Comparison of ENCODE assay signal across 24 mouse cellular contexts in the genomic region with DNA sequence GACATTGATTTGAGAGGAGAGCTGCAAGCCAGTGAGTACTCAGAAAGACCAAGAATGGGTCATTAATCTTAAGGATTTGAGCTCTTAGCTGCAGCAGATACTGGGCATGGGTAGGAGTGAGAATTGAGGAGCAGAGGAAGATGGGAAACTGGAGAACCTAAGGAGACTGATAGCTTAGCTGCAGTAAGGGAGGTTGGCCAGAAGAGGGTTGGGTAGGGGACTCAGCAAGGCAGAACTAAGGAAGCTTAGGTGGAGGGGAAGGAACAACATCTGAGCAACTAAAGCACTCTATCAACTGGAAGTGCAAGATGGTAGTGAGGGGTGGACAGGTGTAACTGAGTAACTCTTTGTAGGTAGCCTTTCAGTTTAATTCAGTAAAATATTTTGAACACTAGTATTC. TPM values are rescaled to one million over a fixed set of nuclear protein-coding genes. Genes with fewer than 3 reads are reported as not detected.
DNase-seq lines count a peak whose midpoint lies in the region; ATAC-seq and TF ChIP-seq lines count a peak whose summit lies in the region.
"Had no signal": no experiment of that assay in that cellular context is flagged by ENCODE, and none has a peak within 500 bp of the region (broad histone marks: within the 10 kb centered on the region; RNA-seq: fewer than 3 reads in every experiment).

No protein-coding gene starts in this region.

- POLR2A ChIA-PET in Patski (lab: Charles Lee), result no interaction called here

- CTCF ChIA-PET in Patski (lab: Charles Lee), result interaction anchor here (0.9 to 2.0 kb wide), 2 partner anchors 14 to 45 kb away, joined by 3 to 4 read pairs; no protein-coding TSS in a partner anchor

- in situ Hi-C loops in Patski (cut with MboI; ENCODE audit: low pct_unique_long_range_greater_than_20kb), result no loop called here

- H3K36me3 ChIP-seq in heart, postnatal 0 days (replicated peaks; ENCODE audit: control insufficient read depth, insufficient read depth, low read length), result peaks cover 26% of the 10 kb centered on the region
- peaks cover 4% of the 10 kb centered on the region; the same call in 1 of the 2 replicates for H3K36me3 ChIP-seq in midbrain, embryonic 11.5 days (ENCODE audit: control insufficient read depth, insufficient read depth, low read length)
- H3K36me3 ChIP-seq in midbrain, embryonic 10.5 days, result peaks cover 74% of the 10 kb centered on the region
- no peaks in the 10 kb centered on the region for H3K36me3 ChIP-seq in stomach, postnatal 0 days (ENCODE audit: control insufficient read depth, insufficient read depth, low read length)
- H3K36me3 ChIP-seq: hindbrain, embryonic 15.5 days had no signal

- no peak overlapping the region for H3K4me2 ChIP-seq in heart, postnatal 0 days (ENCODE audit: low read depth, low read length)
- H3K4me2 ChIP-seq in midbrain, embryonic 11.5 days, result no peak overlapping the region
- H3K4me2 ChIP-seq in stomach, postnatal 0 days (replicated peaks; ENCODE audit: low read depth), result no peak overlapping the region
- H3K4me2 ChIP-seq: embryonic facial prominence, embryonic 12.5 days; heart, embryonic 13.5 days; hindbrain, embryonic 15.5 days; neural tube, embryonic 13.5 days had no signal

- peak; percentile 17; the same call in 1 of the 2 replicates for TF ChIP-seq CTCF in heart, postnatal 0 days (IDR thresholded peaks at IDR 0.05; ENCODE audit: low read depth)
- TF ChIP-seq CTCF in Patski (IDR thresholded peaks at IDR 0.05), result peak; percentile 22
- TF ChIP-seq CTCF in stomach, postnatal 0 days (IDR thresholded peaks at IDR 0.05; ENCODE audit: low read depth), result peak; percentile 44

- no peaks in the 10 kb centered on the region for H3K9me3 ChIP-seq in heart, postnatal 0 days (replicated peaks; ENCODE audit: control insufficient read depth, low read length)
- H3K9me3 ChIP-seq in midbrain, embryonic 11.5 days (ENCODE audit: control insufficient read depth, low read length), result no peaks in the 10 kb centered on the region
- no peaks in the 10 kb centered on the region for H3K9me3 ChIP-seq in midbrain, embryonic 10.5 days (replicated peaks)
- H3K9me3 ChIP-seq in stomach, postnatal 0 days (ENCODE audit: control insufficient read depth, low read length), result no peaks in the 10 kb centered on the region
- H3K9me3 ChIP-seq: embryonic facial prominence, embryonic 12.5 days; heart, embryonic 13.5 days; hindbrain, embryonic 15.5 days; limb, embryonic 10.5 days; neural tube, embryonic 13.5 days had no signal

- TF ChIP-seq EP300 in heart, postnatal 0 days (IDR thresholded peaks at IDR 0.05; ENCODE audit: low read depth), result no peak
- no peak for TF ChIP-seq EP300 in stomach, postnatal 0 days (optimal IDR thresholded peaks at IDR 0.05)

- no peak for ATAC-seq in heart, postnatal 0 days (ENCODE audit: insufficient read depth, low read depth)
- ATAC-seq in midbrain, embryonic 11.5 days (ENCODE audit: low FRiP score), result no peak
- ATAC-seq in Patski, result no peak
- ATAC-seq in stomach, postnatal 0 days (ENCODE audit: low FRiP score, low TSS enrichment), result no peak
- ATAC-seq: activated CD4-positive, CD25-positive, alpha-beta regulatory T cell, adult 4 months; forebrain, embryonic 16.5 days; liver, postnatal 0 days had no signal

- H3K27me3 ChIP-seq in heart, postnatal 0 days (ENCODE audit: control insufficient read depth, insufficient read depth, low read length), result 0 out of 2 replicates have a peak, but pooled peaks cover 3% of the 10 kb centered on the region
- H3K27me3 ChIP-seq in midbrain, embryonic 11.5 days (ENCODE audit: control insufficient read depth, insufficient read depth, low read length), result peaks cover 35% of the 10 kb centered on the region
- peaks cover 100% of the 10 kb centered on the region for H3K27me3 ChIP-seq in midbrain, embryonic 10.5 days (ENCODE audit: low read depth, poor library complexity, severe bottlenecking)
- peaks cover 30% of the 10 kb centered on the region for H3K27me3 ChIP-seq in Patski
- H3K27me3 ChIP-seq in stomach, postnatal 0 days (ENCODE audit: control insufficient read depth, insufficient read depth, low read length), result no peaks in the 10 kb centered on the region

- no peak overlapping the region for H3K9ac ChIP-seq in heart, postnatal 0 days (replicated peaks; ENCODE audit: low read depth, low read length)
- H3K9ac ChIP-seq in midbrain, embryonic 11.5 days (ENCODE audit: low read length), result no peak overlapping the region
- no peak overlapping the region for H3K9ac ChIP-seq in stomach, postnatal 0 days (ENCODE audit: low read length)
- H3K9ac ChIP-seq: embryonic facial prominence, embryonic 12.5 days; heart, embryonic 13.5 days; hindbrain, embryonic 15.5 days; liver, postnatal 0 days; neural tube, embryonic 13.5 days had no signal

- H3K4me1 ChIP-seq in heart, postnatal 0 days (ENCODE audit: control insufficient read depth, insufficient read depth), result no peaks in the 10 kb centered on the region
- no peaks in the 10 kb centered on the region for H3K4me1 ChIP-seq in midbrain, embryonic 11.5 days (ENCODE audit: control insufficient read depth, insufficient read depth, low read length)
- no peaks in the 10 kb centered on the region for H3K4me1 ChIP-seq in midbrain, embryonic 10.5 days
- no peaks in the 10 kb centered on the region for H3K4me1 ChIP-seq in stomach, postnatal 0 days (replicated peaks; ENCODE audit: control insufficient read depth, insufficient read depth)
- H3K4me1 ChIP-seq: embryonic facial prominence, embryonic 12.5 days; heart, embryonic 13.5 days; hindbrain, embryonic 15.5 days; limb, embryonic 10.5 days; neural tube, embryonic 13.5 days had no signal

- no peak overlapping the region for H3K4me3 ChIP-seq in heart, postnatal 0 days (ENCODE audit: low read depth, low read length)
- H3K4me3 ChIP-seq in midbrain, embryonic 11.5 days (ENCODE audit: low read depth, low read length), result no peak overlapping the region
- H3K4me3 ChIP-seq in midbrain, embryonic 10.5 days, result no peak overlapping the region
- no peak overlapping the region for H3K4me3 ChIP-seq in stomach, postnatal 0 days (ENCODE audit: low read depth, low read length)
- H3K4me3 ChIP-seq: embryonic facial prominence, embryonic 12.5 days; erythroblast, embryonic 14.5 days; gastrocnemius, adult 2 months; heart, embryonic 13.5 days; hindbrain, embryonic 15.5 days; limb, embryonic 10.5 days; neural tube, embryonic 13.5 days had no signal

- no peak for DNase-seq in heart, postnatal 0 days (ENCODE audit: low spot score)
- DNase-seq in heart, adult 18-20 months, result no peak
- DNase-seq in midbrain, embryonic 11.5 days (ENCODE audit: low spot score, missing footprints), result peak; percentile 72
- DNase-seq in midbrain, embryonic 10.5 days (ENCODE audit: low spot score), result no peak
- DNase-seq in Patski (ENCODE audit: low read depth, low spot score), result no peak
- DNase-seq in stomach, postnatal 0 days (ENCODE audit: low spot score), result no peak
- no peak for DNase-seq in adrenal gland, postnatal 14 days
- DNase-seq: adrenal gland, postnatal 10 days; cerebellum, adult 8-10 months; gastrocnemius, adult 2 months; heart, postnatal 36 days; kidney, adult 11 months; kidney, postnatal 10 days; liver, postnatal 0 days; spleen, adult 18-20 months; thymus, postnatal 4 days had no signal

- no peak overlapping the region for H3K27ac ChIP-seq in heart, postnatal 0 days (ENCODE audit: low read depth)
- no peak overlapping the region for H3K27ac ChIP-seq in midbrain, embryonic 11.5 days (ENCODE audit: low read depth, low read length)
- no peak overlapping the region for H3K27ac ChIP-seq in midbrain, embryonic 10.5 days (replicated peaks)
- H3K27ac ChIP-seq in stomach, postnatal 0 days (replicated peaks), result no peak overlapping the region
- H3K27ac ChIP-seq: embryonic facial prominence, embryonic 12.5 days; gastrocnemius, adult 2 months; heart, embryonic 13.5 days; hindbrain, embryonic 15.5 days; limb, embryonic 10.5 days; neural tube, embryonic 13.5 days had no signal

RNA-seq across cellular contexts. Expression of gene Smc1a, which starts 31.0 kb away (rescaled TPM):
- total RNA-seq in heart, postnatal 0 days (2014; rRNA removed; ENCODE audit: low replicate concordance), result 8.8 and 21.2 TPM in 2 replicates
- polyA plus RNA-seq in heart, postnatal 0 days (2015; fragmentation: Nextera tagmentation; extraction: Ambion mirVana), result 31.8 and 31.9 TPM in 2 replicates
- 10 to 100 TPM; 21.1 to 23.9 TPM for total RNA-seq in heart, adult 18-20 months (2021)
- polyA plus RNA-seq in midbrain, embryonic 11.5 days (2014; fragmentation: Nextera tagmentation; extraction: Ambion mirVana), result 131 and 141 TPM in 2 replicates
- polyA plus RNA-seq in midbrain, embryonic 10.5 days (2016; fragmentation: Nextera tagmentation; extraction: Ambion mirVana), result 108 and 120 TPM in 2 replicates
- polyA plus RNA-seq in Patski (2021), result 70.5 TPM
- polyA plus RNA-seq in stomach, postnatal 0 days (2015; fragmentation: Nextera tagmentation; extraction: Ambion mirVana), result 34.3 and 34.9 TPM in 2 replicates
- 74.2 and 82.7 TPM in 2 replicates for total RNA-seq in adrenal gland, postnatal 14 days (2021)

RNA-seq across cellular contexts. Expression of gene Ribc1, which starts 31.1 kb away (rescaled TPM):
- 0.35 and 2.3 TPM in 2 replicates for total RNA-seq in heart, postnatal 0 days (2014; rRNA removed; ENCODE audit: low replicate concordance)
- 1.4 and 1.5 TPM in 2 replicates for polyA plus RNA-seq in heart, postnatal 0 days (2015; fragmentation: Nextera tagmentation; extraction: Ambion mirVana)
- total RNA-seq in heart, adult 18-20 months (2021), result under 1 TPM; 0.27 to 0.44 TPM
- polyA plus RNA-seq in midbrain, embryonic 11.5 days (2014; fragmentation: Nextera tagmentation; extraction: Ambion mirVana), result 6.3 and 6.6 TPM in 2 replicates
- polyA plus RNA-seq in midbrain, embryonic 10.5 days (2016; fragmentation: Nextera tagmentation; extraction: Ambion mirVana), result 5.9 and 6.3 TPM in 2 replicates
- polyA plus RNA-seq in Patski (2021), result 4.9 TPM
- 1.4 and 1.7 TPM in 2 replicates for polyA plus RNA-seq in stomach, postnatal 0 days (2015; fragmentation: Nextera tagmentation; extraction: Ambion mirVana)
- 1.5 and 2.1 TPM in 2 replicates for total RNA-seq in adrenal gland, postnatal 14 days (2021)

RNA-seq across cellular contexts. Expression of gene Hsd17b10, which starts 45.6 kb away (rescaled TPM):
- total RNA-seq in heart, postnatal 0 days (2014; rRNA removed; ENCODE audit: low replicate concordance), result 188 and 209 TPM in 2 replicates
- 258 and 264 TPM in 2 replicates for polyA plus RNA-seq in heart, postnatal 0 days (2015; fragmentation: Nextera tagmentation; extraction: Ambion mirVana)
- 100 to 1,000 TPM; 218 to 254 TPM for total RNA-seq in heart, adult 18-20 months (2021)
- polyA plus RNA-seq in midbrain, embryonic 11.5 days (2014; fragmentation: Nextera tagmentation; extraction: Ambion mirVana), result 159 and 161 TPM in 2 replicates
- polyA plus RNA-seq in midbrain, embryonic 10.5 days (2016; fragmentation: Nextera tagmentation; extraction: Ambion mirVana), result 181 and 195 TPM in 2 replicates
- polyA plus RNA-seq in Patski (2021), result 155 TPM
- polyA plus RNA-seq in stomach, postnatal 0 days (2015; fragmentation: Nextera tagmentation; extraction: Ambion mirVana), result 136 and 151 TPM in 2 replicates
- 213 and 250 TPM in 2 replicates for total RNA-seq in adrenal gland, postnatal 14 days (2021)
